Mouse (Mus musculus) thymus, adult 2 months (tissue): ENCODE results near the gene Auts2.

ENCODE experiments used
- CTCF ChIP-seq: fragments of 200-500 bp; IDR thresholded peaks from 2 replicates; pipeline ENCODE4 v1.5.1; 2012; ENCODE audit warnings: mild to moderate bottlenecking, control low read depth, low read length, moderate library complexity, borderline replicate concordance; ENCODE audit not compliant: control insufficient read depth, poor library complexity, insufficient read depth; ENCODE audit errors: extremely low read depth
- POLR2A ChIP-seq: fragments of 200-500 bp; IDR thresholded peaks from 2 replicates; pipeline ENCODE4 v1.6.1; 2012; ENCODE audit warnings: mild to moderate bottlenecking, low read length, control low read depth, moderate library complexity; ENCODE audit not compliant: control insufficient read depth, poor library complexity, insufficient read depth; ENCODE audit errors: extremely low read depth

GRCm38 (mm10) chr5:131594597-131594996 lies 948.5 kb downstream of the Auts2 start:
- TF ChIP-seq POLR2A: no peak
- TF ChIP-seq CTCF: no peak
